Mouse (Mus musculus) kidney, adult 11 months (tissue): ENCODE measurements around the gene Cmtm5.
A peak's percentile ranks its signal among the peaks of the same experiment; 100 is the strongest.
"Not testable (repeated sequence)": the region's sequence is repeated elsewhere in the genome, so short reads cannot be mapped to it uniquely, and the experiment has no call there.

Source experiments
- DNase-seq: peaks from one replicate; pipeline ENCODE4 v3.0.0; 2022

Cmtm5 gene

DNA sequence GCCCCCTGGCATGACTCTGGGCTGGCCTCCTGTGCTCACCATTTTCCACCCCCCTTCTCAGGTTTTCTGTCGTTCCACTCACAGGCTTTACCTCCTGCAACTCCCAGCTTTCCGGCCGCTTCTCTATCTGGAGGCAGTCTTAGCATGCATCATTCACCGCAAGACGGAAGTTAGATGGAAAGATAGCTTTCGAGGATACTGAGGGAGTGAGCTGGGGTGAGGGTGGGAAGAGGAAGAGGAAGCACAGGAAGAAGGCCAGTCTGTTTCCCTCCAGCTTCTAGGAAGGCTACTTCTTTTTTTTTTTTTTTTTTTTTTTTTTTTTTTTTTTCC, 735 bp downstream of the Cmtm5 start:
- DNase-seq = no peak

DNA sequence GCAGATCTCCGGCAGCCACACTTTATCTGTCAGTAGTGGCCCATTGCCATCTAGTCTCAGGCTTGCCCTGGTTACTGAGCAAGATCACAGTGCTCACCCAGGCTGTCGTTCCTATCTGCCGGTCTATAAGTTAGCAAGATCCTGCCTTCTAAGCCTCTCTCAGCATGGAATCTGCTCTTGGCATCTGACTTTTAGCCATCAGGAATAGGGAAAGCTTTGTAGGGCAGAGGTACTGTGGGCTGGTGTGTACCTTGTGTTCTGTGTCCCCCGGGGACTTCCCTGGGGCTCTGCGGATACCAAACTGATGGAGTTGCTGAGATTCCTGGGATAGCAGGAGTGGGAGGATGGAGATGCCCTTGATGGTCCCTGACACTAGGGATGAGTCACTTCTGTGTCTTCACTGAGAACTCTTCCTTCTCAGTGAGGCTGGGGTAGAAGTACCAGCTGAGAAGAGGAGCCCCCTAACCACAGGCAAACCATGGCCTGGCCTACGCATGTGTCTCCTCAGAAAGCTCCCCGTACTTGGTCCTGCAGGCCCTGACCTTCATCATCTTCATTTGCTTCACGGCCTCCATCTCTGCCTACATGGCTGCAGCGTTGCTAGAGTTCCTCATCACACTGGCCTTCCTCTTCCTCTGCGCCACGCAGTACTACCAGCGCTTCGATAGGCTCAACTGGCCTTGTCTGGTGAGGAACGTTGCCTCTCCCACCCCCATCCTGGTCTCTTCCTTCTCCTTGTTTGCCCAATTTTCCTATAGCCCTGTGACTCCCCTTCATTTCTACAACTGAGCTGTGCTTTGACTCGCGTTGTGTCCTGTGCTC, 1.5 kb downstream of the Cmtm5 start:
- DNase-seq = no peak

DNA sequence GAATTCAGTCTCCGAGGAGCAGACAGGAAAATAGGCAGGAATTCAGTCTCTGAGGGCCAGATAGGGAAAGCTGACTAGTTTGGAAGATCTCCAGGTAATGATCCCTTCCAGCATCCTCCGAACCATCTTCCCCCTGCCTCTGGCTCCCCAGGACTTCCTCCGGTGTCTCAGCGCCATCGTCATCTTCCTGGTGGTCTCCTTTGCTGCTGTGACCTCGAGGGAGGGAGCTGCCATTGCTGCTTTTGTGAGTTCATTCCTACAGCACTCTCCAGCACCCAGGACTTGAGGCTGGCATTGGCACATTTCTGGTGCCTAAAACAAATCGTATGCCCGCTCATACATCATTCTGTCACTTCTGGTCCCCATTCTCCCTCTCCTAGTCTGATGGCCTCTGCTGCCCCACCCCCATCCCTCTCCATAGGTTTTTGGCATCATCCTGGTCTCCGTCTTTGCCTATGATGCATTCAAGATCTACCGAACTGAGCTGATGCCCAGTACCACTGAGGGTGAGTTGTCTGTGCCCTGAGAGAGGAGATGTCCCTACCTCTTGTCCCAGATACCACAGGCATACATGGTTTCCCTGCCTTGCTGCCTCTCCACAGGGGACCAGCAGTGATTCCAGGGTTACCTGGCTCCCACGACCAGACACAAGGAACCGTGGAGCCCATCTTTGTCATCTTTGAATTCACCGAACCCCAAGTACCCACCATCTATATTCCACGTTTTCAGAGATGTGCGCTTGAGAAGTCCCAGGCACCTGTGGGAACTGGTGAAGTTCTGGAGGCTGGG, 2.6 kb downstream of the Cmtm5 start:
- DNase-seq = no peak

DNA sequence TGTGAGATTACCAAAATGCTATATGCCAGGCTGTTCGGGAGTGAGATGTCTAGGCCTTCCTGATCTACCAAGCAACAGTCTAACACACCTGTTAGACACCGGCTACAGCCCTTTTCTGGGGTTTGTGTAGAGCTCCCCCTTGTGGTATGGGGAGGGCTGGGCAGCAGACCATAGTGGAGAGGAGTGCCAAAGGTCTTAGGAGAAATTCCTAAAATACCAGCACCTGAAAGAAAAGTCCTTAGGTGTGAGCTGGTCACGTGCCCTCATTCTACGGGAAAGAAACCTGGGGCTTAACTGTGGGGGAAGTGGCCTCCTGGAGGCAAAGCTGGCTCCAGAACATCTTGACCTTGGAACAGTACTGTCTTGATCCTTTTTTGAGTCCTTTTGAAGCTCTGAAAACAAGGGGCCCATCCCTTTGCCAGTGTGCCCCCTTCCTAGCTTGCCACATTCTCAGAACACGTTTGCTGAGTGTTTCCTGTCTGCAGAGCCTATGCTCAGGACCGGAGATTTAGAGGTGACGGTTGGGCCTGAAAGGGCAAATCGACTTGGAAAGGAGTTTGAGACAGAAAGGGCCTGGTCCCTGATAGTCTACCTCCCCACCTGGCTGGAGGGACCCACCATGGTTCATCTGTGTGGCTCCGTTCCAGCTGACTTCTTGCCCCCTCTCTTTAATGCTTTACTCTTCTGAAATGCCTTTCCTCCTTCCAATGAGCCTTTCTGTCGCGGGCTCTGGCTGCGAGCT, 3.5 kb downstream of the Cmtm5 start:
- peak; percentile 87 for DNase-seq

DNA sequence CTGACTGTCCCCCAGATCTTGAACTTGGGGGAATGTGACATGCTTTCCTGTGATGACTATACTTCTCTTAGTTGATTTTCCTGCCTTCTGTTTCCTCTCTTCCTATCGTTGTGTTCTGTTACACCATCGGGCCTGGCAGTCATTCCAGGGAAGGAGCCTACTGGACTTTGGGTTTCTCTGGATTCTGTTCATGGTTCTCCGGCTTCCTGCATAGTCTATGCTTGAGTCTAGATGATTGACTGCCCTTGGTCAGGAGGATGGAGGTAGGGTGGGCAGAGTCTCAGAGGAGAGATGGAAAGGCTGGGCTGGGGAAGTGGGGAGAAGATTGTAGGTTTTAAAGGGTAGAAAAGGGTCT, 4.1 kb downstream of the Cmtm5 start:
- DNase-seq = peak; percentile 33

DNA sequence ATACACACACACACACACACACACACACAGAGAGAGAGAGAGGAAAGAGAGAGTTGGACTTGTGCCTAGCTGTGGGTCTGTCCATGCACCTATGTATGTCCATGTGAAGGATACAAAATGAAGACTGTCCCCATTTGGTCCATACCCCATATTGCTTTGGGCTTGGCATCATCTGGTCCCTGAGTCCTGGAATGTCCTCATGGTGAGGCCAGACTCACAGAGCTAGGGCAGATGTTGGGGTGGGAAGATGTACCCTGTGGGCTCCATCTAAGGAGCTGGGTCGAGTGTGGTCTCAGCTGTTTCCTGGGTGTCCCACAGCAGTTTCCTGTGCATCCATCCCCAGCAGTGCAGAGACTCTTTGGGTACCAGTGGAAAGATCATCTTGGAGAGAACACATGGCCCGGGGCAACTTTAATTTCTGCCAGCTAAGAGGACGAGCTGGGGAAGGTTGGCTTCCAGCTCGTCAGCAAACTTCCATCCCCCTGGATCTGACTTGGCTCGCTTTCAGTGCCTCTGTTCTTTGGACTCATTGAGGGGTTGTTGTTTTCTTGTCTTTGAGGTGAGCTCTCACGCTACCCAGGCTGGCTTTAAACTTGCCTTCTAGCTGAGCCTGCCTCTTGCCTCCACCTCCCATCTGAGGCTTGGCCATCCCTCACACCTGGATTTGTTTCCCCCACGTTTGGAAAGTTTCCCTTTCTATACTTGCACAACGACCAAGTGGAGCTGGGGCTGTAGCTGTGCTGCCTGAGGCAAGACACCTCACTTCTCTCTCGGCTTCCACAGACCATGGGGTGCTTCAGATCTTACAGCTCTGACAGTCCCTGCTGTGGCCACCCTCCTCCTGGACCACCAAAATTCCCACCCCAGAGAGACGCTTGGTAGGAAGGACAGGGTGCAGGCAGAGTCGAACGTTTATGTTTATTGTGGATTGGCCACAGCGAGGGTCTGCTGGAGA, 5.2 kb downstream of the Cmtm5 start:
- peak; percentile 48 for DNase-seq

DNA sequence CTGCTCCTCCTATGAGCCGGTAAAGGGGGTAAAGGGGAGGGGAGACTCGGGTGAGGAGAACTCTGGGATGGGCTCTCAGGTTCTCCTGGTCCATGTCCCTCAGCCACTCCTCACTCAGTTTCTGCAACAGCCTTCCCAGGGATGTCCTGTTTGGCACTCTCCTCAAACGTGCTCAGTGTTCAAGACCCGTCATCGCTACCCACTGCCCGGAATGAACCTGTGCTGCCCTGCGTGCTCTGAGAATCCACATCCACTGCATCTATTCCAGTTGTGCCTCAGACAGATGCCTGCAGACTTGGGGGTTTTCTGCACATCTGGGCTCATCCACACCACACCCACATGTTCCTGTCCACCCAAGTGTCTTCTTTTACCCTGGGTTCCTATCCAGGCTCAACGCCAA, 6.4 kb downstream of the Cmtm5 start:
- DNase-seq = no peak

DNA sequence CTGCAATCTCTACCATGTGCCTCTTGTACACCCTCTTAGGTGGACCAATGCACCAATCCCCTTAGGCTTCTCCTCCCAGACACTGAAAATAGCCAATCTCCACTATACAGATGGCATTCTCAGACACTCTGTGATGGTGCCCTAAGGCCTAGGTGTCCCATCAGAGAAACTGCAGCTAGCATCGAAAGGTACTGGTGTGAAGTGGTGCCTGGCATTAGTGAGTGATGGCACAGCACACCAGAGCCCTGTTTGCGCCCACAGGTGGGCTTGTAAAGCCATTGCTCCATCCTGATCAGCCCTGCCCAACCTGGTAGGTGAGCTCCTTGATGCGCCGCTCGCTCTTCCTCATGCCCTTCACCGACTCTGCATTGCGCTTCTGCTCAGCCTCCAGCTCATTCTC, 7.9 kb downstream of the Cmtm5 start:
- DNase-seq = no peak

DNA sequence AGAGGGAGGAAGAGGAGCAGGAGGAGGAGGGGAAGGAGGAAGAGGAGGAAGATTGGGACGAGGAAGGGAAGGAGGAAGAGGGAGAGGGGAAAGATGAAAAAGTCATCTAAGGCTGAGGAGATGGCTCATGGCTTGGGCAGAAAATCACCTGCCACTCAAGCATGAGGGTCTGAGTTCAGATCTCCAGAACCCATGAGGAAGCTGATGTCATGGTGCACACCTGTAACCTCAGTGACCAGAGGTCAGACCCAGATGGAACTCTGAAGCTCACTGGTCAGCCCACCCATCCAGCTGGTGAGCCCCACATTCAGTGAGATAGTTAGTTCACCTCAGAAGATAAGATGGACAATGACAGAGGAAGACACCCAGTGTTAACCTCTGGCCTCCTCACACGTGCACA, 8.9 kb downstream of the Cmtm5 start:
- no peak for DNase-seq

DNA sequence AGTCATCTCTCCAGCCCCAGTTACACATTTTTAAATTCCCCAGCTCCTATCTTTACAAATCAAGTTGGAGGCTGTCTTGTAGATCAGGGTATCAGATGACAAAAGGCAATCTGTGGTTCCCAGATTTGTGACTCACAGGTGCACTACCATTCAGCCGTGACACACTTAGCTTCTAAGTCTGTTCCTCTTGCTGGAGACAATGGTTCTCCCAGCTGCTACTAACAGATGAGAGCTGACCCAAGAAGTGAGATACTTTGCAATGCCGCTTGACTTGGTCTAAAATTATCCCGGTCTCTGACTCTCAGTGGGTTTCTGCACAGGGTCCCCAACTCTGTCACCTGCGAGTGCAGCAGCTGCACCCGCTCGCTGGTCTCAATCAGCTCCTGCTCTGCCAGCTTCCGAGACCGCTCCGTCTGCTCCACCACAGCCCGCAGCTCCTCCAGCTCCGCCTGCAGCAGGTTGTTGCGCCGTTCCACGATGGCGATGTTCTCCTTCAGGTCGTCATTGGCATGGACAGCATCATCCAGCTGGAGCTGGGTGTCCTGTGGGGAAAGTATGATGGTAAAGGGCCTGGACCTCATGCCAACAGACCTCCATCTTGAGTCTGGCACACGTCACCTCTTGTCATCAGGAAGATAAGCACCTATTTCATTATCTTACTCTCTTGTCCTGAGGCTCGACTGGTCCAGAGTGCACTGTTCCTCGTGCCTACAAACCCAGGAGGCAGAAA, 10.1 kb downstream of the Cmtm5 start:
- no peak for DNase-seq

DNA sequence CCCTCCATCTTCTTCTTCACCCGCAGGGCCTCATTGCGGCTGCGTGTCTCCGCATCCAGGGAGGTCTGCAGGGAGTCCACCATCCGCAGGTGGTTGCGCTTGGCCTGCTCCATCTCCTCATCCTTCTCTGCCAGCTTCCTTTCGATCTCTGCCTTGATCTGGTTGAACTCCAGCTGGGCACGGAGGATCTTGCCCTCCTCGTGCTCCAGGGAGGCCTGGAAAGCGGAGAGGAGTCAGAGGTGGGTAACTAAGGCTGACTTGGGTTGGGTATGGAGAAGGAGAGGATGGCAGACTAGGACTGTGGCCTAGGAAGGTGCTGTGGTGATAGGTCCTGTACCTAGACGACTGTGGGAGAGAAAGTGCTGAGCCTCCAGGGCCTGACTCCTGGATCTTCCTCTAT, 10.9 kb downstream of the Cmtm5 start:
- not testable (repeated sequence) for DNase-seq

DNA sequence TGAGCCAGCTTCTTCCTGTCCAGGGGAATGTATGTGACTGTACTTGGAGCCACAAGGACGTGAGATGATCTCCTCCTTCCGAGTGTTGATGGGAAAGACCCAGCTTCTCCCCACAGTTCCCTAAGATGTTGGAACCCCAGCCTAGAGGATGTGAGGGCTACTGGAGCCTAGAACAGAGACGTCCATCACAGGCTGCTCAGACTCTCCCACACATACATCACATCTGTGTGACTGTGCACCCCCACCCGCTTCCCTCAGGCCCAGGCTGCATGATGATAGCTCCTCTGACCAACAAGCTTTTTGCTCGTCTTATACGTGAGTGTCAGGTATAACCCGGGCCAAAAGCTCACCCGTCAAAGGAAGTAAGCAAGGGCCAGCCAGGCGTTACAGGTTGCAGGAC, 12.7 kb downstream of the Cmtm5 start:
- DNase-seq = no peak

DNA sequence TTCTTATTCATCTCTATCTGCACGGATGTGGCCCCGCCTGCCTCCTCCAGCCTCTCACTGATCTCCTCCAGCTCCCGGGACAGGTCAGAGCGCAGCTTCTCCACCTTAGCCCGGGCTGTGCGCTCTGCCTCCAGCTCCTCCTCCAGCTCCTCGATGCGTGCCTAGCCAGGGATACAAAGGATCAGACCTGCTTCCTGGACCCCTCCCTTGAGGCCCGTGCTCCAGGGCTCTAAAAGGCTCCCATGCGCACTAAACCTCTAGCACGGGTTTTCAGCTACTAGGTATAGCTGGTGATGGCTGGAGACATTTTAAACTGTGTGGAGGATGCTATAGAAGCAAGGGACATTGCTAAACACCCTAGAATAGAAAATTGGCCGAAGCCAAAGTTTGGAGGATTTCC, 14.4 kb downstream of the Cmtm5 start:
- DNase-seq = no peak

DNA sequence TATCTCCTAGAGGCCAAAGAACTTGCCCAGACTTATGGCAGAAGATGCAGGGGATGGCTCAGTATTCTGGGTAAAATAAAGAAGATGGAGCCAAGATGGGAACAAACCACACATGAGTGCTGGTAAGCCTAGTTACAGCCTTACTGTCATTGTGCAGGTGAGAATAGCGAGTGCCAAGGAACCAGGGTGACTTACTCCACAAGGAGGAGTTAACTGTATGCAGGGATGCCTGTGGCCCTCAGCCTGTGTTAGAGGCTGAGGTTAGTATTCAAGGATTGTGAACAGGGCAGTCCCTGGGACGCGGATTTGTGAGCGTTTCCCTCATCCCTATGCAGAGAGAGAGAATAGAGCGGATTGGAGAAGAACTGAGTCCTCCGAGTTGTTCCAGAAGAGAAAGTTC, 15.5 kb downstream of the Cmtm5 start:
- no peak for DNase-seq

DNA sequence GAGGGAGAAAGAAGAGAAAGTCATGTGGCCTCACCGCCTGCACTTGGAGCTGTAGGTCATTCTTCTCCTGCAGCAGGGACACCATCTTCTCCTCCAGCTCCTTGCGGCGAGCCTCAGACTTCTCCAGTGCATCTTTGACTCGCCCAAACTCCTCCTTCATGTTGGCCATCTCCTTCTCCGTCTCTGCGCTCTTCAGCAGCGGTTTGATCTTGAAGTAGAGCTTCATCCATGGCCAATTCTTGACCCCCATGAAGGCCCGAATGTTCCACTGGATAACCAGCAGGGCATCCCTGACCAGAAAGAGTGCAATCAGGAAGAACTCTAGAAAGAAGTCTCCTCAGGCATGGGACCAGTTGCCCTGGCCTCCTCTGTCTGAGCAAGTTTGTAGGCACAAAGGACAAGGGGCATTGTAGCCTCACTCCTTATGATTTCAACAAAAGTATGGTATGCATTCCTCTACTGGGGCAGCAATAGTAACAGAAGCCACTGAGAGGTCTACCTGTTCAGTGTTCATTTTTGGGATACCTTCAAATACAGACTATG, 17.7 kb downstream of the Cmtm5 start:
- DNase-seq = no peak

DNA sequence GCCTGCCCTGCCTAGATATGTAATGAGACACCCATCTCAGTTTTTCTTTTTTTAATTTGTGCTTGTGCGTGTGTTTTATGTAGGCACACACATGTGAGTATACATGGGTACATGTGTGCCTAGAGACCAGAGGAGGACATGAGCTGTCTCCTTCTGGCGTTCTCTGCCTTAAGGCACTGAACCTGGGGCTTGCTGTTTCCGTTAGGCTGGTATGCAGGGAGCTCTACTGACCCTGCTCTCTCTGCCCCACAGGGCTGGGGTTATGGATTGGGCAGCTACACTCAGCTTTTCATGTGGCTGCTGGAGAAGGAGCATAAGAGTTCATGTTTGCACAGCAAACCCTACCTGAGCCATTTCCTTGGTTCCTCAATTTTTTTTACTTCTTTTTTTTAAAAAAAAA, 18.4 kb downstream of the Cmtm5 start:
- no peak for DNase-seq

DNA sequence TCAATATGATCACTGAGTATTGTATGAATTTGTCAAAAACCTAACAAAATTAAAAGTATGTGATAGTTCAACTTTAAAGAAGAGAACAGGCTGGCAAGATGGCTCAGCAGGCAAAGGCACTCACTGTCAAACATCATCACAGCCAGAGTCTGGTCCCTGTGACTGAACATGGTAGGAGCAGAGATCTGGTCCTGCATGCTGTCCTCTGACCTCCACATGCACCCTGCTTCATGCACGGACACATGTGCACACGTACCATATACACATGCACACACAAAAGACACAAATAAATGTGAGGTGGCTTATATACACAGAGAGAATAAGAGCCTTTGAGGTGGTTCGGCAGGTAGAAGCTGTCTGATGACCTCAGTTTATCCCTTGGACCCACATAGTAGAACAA, 19.4 kb downstream of the Cmtm5 start:
- DNase-seq = no peak

DNA sequence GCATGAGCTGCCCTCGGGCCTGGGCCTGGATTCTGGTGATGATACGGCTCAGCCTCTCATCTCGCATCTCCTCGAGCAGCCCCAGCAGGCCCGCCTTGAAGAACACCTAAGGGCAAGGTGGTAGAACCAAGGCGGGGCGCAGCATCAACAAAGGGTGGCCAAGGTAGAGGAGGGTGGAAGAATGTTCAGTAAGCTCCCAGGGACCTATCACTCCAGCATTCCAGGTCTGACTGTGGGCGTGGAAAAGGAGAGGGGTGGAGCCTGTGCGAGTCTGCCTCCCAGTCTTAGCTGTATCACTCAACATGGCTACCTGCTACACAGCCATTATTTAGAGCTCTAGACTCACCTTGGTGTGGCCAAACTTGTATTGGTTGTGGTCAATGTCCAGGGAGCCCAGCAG, 20.5 kb downstream of the Cmtm5 start:
- no peak for DNase-seq

DNA sequence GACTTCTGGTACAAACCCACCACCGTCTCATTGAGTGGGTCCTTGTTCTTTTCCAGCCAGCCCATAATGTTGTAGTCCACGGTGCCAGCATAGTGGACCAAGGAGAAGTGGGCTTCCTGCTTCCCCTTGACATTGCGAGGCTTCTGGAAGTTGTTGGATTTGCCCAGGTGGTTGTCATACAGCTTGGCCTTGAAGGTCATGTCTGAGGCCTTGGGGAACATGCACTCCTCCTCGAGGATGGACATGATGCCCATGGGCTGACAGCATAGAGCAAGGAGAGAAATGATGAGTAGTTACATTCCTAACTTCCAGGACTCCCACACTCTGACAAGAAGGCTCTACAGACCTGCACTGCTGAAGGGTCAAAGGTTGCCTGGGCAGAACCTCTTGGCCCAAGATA, 22.4 kb downstream of the Cmtm5 start:
- DNase-seq = no peak

DNA sequence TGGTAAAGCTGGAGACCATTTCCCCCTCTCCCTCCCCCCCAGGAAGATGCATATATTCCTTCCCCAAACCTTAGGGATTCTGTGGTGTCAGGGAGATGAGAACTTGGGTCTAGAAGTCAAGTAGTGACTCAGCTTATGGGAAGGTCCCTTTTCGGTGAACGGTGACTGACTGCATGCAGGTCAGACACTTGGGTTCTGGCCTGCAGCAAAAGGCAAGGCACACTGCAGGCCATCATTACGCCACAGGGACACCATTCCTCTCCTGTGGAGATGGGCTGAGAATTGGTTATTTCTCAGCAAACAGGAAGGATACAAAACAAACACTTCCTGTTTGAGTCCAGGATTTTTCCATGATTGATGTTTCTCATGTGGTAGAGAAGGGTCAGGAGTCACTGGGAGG, 23.1 kb downstream of the Cmtm5 start:
- DNase-seq = no peak

DNA sequence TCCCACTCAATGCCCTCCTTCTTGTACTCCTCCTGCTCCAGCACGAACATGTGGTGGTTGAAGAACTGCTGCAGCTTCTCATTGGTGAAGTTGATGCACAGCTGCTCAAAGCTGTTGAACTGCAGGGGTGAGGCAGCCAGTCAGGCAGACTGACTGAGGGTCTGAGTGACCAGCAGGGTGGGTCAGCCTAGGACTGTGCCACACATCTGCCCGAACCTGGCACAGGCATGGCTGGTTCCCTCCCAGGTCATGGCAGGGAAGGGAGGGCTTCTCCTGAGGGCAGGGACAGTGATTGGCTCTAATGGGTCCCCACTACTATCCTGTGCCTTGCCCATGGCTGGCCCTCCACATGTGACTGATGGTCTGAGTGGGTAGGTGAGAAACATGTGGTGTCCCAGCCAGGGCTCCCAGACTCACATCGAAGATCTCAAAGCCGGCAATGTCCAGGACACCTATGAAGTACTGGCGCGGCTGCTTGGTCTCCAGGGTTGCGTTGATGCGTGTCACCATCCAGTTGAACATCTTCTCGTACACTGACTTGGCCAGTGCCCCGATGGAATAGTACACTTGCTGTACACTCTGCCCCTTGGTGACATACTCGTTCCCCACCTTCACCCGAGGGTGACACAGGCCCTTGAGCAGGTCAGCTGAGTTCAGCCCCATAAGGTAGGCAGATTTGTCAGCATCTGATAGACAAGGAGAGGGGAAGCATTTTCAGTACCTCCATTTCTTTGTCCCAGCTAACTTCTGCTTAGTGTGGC, 24.0 kb downstream of the Cmtm5 start:
- DNase-seq = not testable (repeated sequence)
